Mouse (Mus musculus) cerebellum, adult 11 months (tissue): Measurements from ENCODE around the gene Zdhhc5.

Experiments
- DNase-seq: peaks from one replicate; pipeline ENCODE4 v3.0.0; 2022

Gene Zdhhc5

GRCm38 (mm10) chr2:84714811-84715561, at the start of gene Zdhhc5:
Gene Zdhhc5, minus strand, starts transcription at chr2:84715180.
- DNase-seq = peak; percentile 99

GRCm38 (mm10) chr2:84762818-84763217, 47.8 kb upstream of the Zdhhc5 start:
- DNase-seq = no peak

GRCm38 (mm10) chr2:84762295-84762694, 47.3 kb upstream of the Zdhhc5 start:
- no peak for DNase-seq

GRCm38 (mm10) chr2:84761840-84762239, 46.9 kb upstream of the Zdhhc5 start:
- no peak for DNase-seq

GRCm38 (mm10) chr2:84761309-84761708, 46.3 kb upstream of the Zdhhc5 start:
- no peak for DNase-seq

GRCm38 (mm10) chr2:84760777-84761176, 45.8 kb upstream of the Zdhhc5 start:
- DNase-seq = no peak

- DNase-seq = peak; percentile 39
Measured at GRCm38 (mm10) chr2:84758542-84759127, 43.7 kb upstream of the Zdhhc5 start.

- DNase-seq = no peak
Measured at GRCm38 (mm10) chr2:84757026-84757682, 42.2 kb upstream of the Zdhhc5 start.

- DNase-seq = no peak
Measured at GRCm38 (mm10) chr2:84756245-84756644, 41.3 kb upstream of the Zdhhc5 start.

GRCm38 (mm10) chr2:84750115-84750514, 35.1 kb upstream of the Zdhhc5 start:
- no peak for DNase-seq

- DNase-seq = no peak
Measured at GRCm38 (mm10) chr2:84744126-84744525, 29.1 kb upstream of the Zdhhc5 start.

GRCm38 (mm10) chr2:84743561-84743960, 28.6 kb upstream of the Zdhhc5 start, which contains the start of gene Gm19426:
Gene Gm19426, minus strand, starts transcription at chr2:84743655.
- DNase-seq = peak; percentile 71

- no peak for DNase-seq
Measured at GRCm38 (mm10) chr2:84742451-84743283, 27.7 kb upstream of the Zdhhc5 start.

- no peak for DNase-seq
Measured at GRCm38 (mm10) chr2:84741841-84742450, 27.0 kb upstream of the Zdhhc5 start.

GRCm38 (mm10) chr2:84740608-84741333, 25.8 kb upstream of the Zdhhc5 start:
- DNase-seq = no peak

- no peak for DNase-seq
Measured at GRCm38 (mm10) chr2:84738271-84738911, 23.4 kb upstream of the Zdhhc5 start.

GRCm38 (mm10) chr2:84737451-84737925, 22.5 kb upstream of the Zdhhc5 start:
- no peak for DNase-seq

- DNase-seq = no peak
Measured at GRCm38 (mm10) chr2:84736312-84737161, 21.6 kb upstream of the Zdhhc5 start.

- DNase-seq = no peak
Measured at GRCm38 (mm10) chr2:84735346-84735920, 20.5 kb upstream of the Zdhhc5 start.

- no peak for DNase-seq
Measured at GRCm38 (mm10) chr2:84734919-84735318, 19.9 kb upstream of the Zdhhc5 start.
